Mouse (Mus musculus) ES-E14 (cell line): ENCODE data around the gene Ppp3ca. TPM values are rescaled to one million over a fixed set of nuclear protein-coding genes. Genes with fewer than 3 reads are reported as not detected.

Source experiments
- DNase-seq: peaks from one replicate; pipeline ENCODE4 v3.0.0-alpha.2; 2013; ENCODE audit warnings: low read depth, low spot score
- H3K27ac ChIP-seq: 2 replicates; pipeline ENCODE4 v1.5.1; 2012; ENCODE audit warnings: low read depth, mild to moderate bottlenecking, low read length, moderate library complexity, mixed read lengths; ENCODE audit not compliant: poor library complexity, insufficient read depth, severe bottlenecking
- H3K36me3 ChIP-seq: 2 replicates; pipeline ENCODE4 v1.6.1; 2012; ENCODE audit warnings: mild to moderate bottlenecking, low read length, moderate library complexity, mixed read lengths; ENCODE audit not compliant: control insufficient read depth, poor library complexity, insufficient read depth, severe bottlenecking
- H3K4me1 ChIP-seq, 2 experiments: fragments of 150-350 bp in 1 of 2; sonication (generic) in 1 of 2; 2 replicates each; pipeline ENCODE4 v1.6.1; 2012; ENCODE audit warnings: low read length in 2 of 2, mild to moderate bottlenecking in 1 of 2, mixed read lengths in 1 of 2; ENCODE audit not compliant: control insufficient read depth in 2 of 2, insufficient read depth in 2 of 2, poor library complexity in 1 of 2
- H3K4me3 ChIP-seq, 2 experiments: fragments of 150-350 bp in 1 of 2; sonication (generic) in 1 of 2; 2 replicates each; pipeline ENCODE4 v1.5.1; 2012; ENCODE audit warnings: low read length in 2 of 2, low read depth in 1 of 2, mild to moderate bottlenecking in 1 of 2, mixed read lengths in 1 of 2; ENCODE audit not compliant: insufficient read depth in 1 of 2, poor library complexity in 1 of 2, severe bottlenecking in 1 of 2
- H3K9ac ChIP-seq: 2 replicates; pipeline ENCODE4 v1.6.1; 2012; ENCODE audit warnings: low read depth, mild to moderate bottlenecking, low read length, mixed read lengths; ENCODE audit not compliant: poor library complexity, insufficient read depth, severe bottlenecking
- H3K9me3 ChIP-seq: fragments of 150-350 bp; sonication (generic); 2 replicates; pipeline ENCODE4 v1.6.1; 2012; ENCODE audit warnings: low read depth, mild to moderate bottlenecking, low read length; ENCODE audit not compliant: control insufficient read depth, insufficient read depth
- CHD2 ChIP-seq: IDR thresholded peaks from 2 replicates; pipeline ENCODE4 v1.6.1; 2014; ENCODE audit warnings: mild to moderate bottlenecking, low read depth, low read length, inconsistent platforms
- HCFC1 ChIP-seq: IDR thresholded peaks from 2 replicates; pipeline ENCODE4 v1.6.1; 2012; ENCODE audit warnings: low read length, inconsistent platforms, borderline replicate concordance; ENCODE audit not compliant: insufficient read depth
- MAFK ChIP-seq: IDR thresholded peaks from 2 replicates; pipeline ENCODE4 v1.6.1; 2014; ENCODE audit warnings: mild to moderate bottlenecking, low read depth, low read length, inconsistent platforms; ENCODE audit not compliant: insufficient read depth
- ZC3H11A ChIP-seq: IDR thresholded peaks from 2 replicates; pipeline ENCODE4 v1.6.1; 2012; ENCODE audit warnings: low read depth, mild to moderate bottlenecking, inconsistent platforms, low read length, borderline replicate concordance
- ZNF384 ChIP-seq: IDR thresholded peaks from 2 replicates; pipeline ENCODE4 v1.6.1; 2012; ENCODE audit warnings: low read depth, low read length, inconsistent platforms
- in situ Hi-C, 2 experiments: fragments of 600-800 bp; cut with MboI; formaldehyde crosslinking; loops; one replicate each; pipeline ENCODE4 v1.15.1; 2025; ENCODE audit warnings: low sequenced_read_pairs in 2 of 2, inconsistent platforms in 1 of 2; ENCODE audit not compliant: unreplicated experiment in 2 of 2
- total RNA-seq: library from RNA; depleted of rRNA; stranded (reverse); fragments of 300-350 nt; gene quantifications from 2 replicates; pipeline ENCODE4 v1.2.3, GENCODE M21; 2012

Ppp3ca gene
- total RNA-seq, 1 experiment: 25.6 TPM

DNA sequence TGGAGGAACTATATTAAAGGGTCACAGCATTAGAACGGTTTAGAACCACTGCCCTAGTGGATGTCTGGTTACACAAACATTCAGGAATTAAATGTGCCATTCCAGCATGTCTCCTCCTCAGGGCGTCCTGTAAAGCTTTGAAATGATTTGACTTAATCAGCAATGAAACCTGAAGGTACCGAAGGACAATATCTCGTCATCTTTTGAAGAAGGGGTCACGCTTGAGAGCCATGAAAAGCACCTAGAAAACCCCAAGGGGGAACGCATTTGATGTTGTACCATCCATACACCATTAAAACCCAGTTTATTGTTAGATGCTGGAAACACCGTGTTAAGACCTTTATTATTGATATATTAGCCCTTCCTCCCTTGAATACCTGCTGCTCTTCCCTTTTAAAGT is 36.8 kb downstream of the Ppp3ca start:
- no peak for TF ChIP-seq ZNF384
- TF ChIP-seq HCFC1: no peak
- no peak for TF ChIP-seq MAFK
- TF ChIP-seq CHD2: no peak
- TF ChIP-seq ZC3H11A: no peak
- Histone ChIP-seq H3K36me3 (no peaks in the 10 kb centered on the region), H3K9ac (no peak overlapping the region), H3K4me3 (no peak overlapping the region), H3K4me1 (peaks cover 0 to 2% of the 10 kb centered on the region in 2 experiments; a peak in 2 of 4 replicates), H3K27ac (no peak overlapping the region), H3K9me3 (no peaks in the 10 kb centered on the region)
- in situ Hi-C loops: no loop called here
- no peak for DNase-seq

- in situ Hi-C loops: no loop called here
- H3K4me1 ChIP-seq: peaks cover 0 to 2% of the 10 kb centered on the region in 2 experiments; a peak in 2 of 4 replicates
- H3K36me3 ChIP-seq: no peaks in the 10 kb centered on the region
- no peaks in the 10 kb centered on the region for H3K9me3 ChIP-seq
- no peak overlapping the region for H3K27ac ChIP-seq
- no peak overlapping the region for H3K9ac ChIP-seq
- DNase-seq: no peak
- TF ChIP-seq CHD2: no peak
- TF ChIP-seq MAFK: no peak
- no peak for TF ChIP-seq HCFC1
- TF ChIP-seq ZNF384: no peak
- no peak for TF ChIP-seq ZC3H11A
- no peak overlapping the region for H3K4me3 ChIP-seq
Measured at GRCm38 (mm10) chr3:136707222-136708019, 37.5 kb downstream of the Ppp3ca start.

DNA sequence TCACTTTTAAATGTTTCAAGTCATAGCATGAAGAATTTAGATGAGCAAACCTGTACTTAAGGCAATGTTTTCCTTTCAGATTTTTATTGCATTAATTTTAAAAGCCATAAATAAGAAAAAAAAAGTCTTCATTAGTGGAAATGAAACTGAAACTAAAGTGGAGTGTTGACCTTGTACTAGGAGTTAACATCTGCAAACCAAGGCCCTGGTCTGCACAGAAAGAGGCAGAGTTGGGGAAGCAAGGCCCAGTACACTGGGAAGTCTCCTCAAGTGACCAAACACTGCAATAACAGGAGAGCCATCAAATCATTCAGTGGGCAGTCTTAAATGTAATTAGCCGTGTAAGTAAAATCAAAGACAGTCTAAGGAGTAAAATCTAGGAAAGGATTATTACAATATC is 38.3 kb downstream of the Ppp3ca start:
- in situ Hi-C loops: no loop called here
- Histone ChIP-seq H3K4me3 (no peak overlapping the region), H3K36me3 (no peaks in the 10 kb centered on the region), H3K27ac (no peak overlapping the region), H3K9me3 (no peaks in the 10 kb centered on the region), H3K9ac (no peak overlapping the region), H3K4me1 (peaks cover 0 to 2% of the 10 kb centered on the region in 2 experiments; a peak in 2 of 4 replicates)
- no peak for DNase-seq
- TF ChIP-seq CHD2: no peak
- no peak for TF ChIP-seq HCFC1
- no peak for TF ChIP-seq MAFK
- TF ChIP-seq ZC3H11A: no peak
- TF ChIP-seq ZNF384: no peak

GRCm38 (mm10) chr3:136710310-136710906 is 40.5 kb downstream of the Ppp3ca start:
- TF ChIP-seq ZC3H11A (no peak), HCFC1 (no peak), CHD2 (no peak), MAFK (no peak), ZNF384 (no peak)
- no peaks in the 10 kb centered on the region for H3K36me3 ChIP-seq
- no peak for DNase-seq
- no peak overlapping the region for H3K9ac ChIP-seq
- H3K27ac ChIP-seq: no peak overlapping the region
- no peaks in the 10 kb centered on the region for H3K9me3 ChIP-seq
- H3K4me1 ChIP-seq: no peaks in the 10 kb centered on the region
- in situ Hi-C loops: no loop called here
- no peak overlapping the region for H3K4me3 ChIP-seq
